Mouse (Mus musculus): ENCODE data around the gene Klc3. TPM values are rescaled to one million over a fixed set of nuclear protein-coding genes. Genes with fewer than 3 reads are reported as not detected.

Klc3 gene
- polyA plus RNA-seq, 1 experiment from 2014 or later: 0.70 TPM

GRCm38 (mm10) chr7:19409753-19410152, 5.8 kb upstream of the Klc3 start:
- Histone ChIP-seq H3K4me3 (replicated peaks) (no peak overlapping the region), H3K27ac (no peak overlapping the region), H3K4me1 (replicated peaks) (peaks cover 6% of the 10 kb centered on the region), H3K27me3 (peaks cover 23% of the 10 kb centered on the region), H3K9me3 (replicated peaks) (0 out of 2 replicates have a peak, but pooled peaks cover 4% of the 10 kb centered on the region), H3K9ac (no peak overlapping the region), H3K36me3 (no peaks in the 10 kb centered on the region), H3K4me2 (no peak overlapping the region)
- no peak for ATAC-seq (ENCODE audit: low read depth)
- 50% methylated on average over 6 of the region's 6 CpGs for WGBS (ENCODE audit: insufficient replicate concordance)
- no peak for DNase-seq

- Histone ChIP-seq H3K27ac (no peak overlapping the region), H3K4me1 (replicated peaks) (peaks cover 19% of the 10 kb centered on the region), H3K9me3 (replicated peaks) (peaks cover 8% of the 10 kb centered on the region), H3K4me2 (peak overlapping the region; percentile 36), H3K4me3 (replicated peaks) (no peak overlapping the region), H3K9ac (peak overlapping the region; percentile 44; the same call in 1 of the 2 replicates), H3K27me3 (peaks cover 59% of the 10 kb centered on the region), H3K36me3 (no peaks in the 10 kb centered on the region)
- ATAC-seq (ENCODE audit: low read depth) (peak; percentile 52), DNase-seq (peak; percentile 66)
- 3% methylated on average over 19 of the region's 19 CpGs for WGBS (ENCODE audit: insufficient replicate concordance)
Measured at GRCm38 (mm10) chr7:19405417-19405816, 1.5 kb upstream of the Klc3 start.

GRCm38 (mm10) chr7:19404476-19404875, 572 bp upstream of the Klc3 start, which contains the start of gene Ckm:
TSS of gene Ckm (plus strand) at chr7:19404776.
- H3K27me3 ChIP-seq: peaks cover 68% of the 10 kb centered on the region
- peaks cover 8% of the 10 kb centered on the region for H3K9me3 ChIP-seq (replicated peaks)
- 43% methylated on average over 7 of the region's 7 CpGs for WGBS (ENCODE audit: insufficient replicate concordance)
- peak within 1 kb of the TSS; percentile 93 for H3K4me2 ChIP-seq
- no peak for ATAC-seq (ENCODE audit: low read depth)
- H3K9ac ChIP-seq: peak within 1 kb of the TSS; percentile 64
- no peak for DNase-seq
- peak within 1 kb of the TSS; percentile 64 for H3K4me3 ChIP-seq (replicated peaks)
- H3K27ac ChIP-seq: no peak within 1 kb of the TSS
- H3K4me1 ChIP-seq (replicated peaks): peaks cover 23% of the 10 kb centered on the region
- no peaks in the 10 kb centered on the region for H3K36me3 ChIP-seq

GRCm38 (mm10) chr7:19402535-19403112, 1.3 kb downstream of the Klc3 start:
- Histone ChIP-seq H3K27me3 (peaks cover 79% of the 10 kb centered on the region), H3K9me3 (replicated peaks) (peaks cover 8% of the 10 kb centered on the region), H3K27ac (no peak overlapping the region), H3K4me2 (no peak overlapping the region), H3K4me1 (replicated peaks) (peaks cover 28% of the 10 kb centered on the region), H3K4me3 (replicated peaks) (no peak overlapping the region), H3K9ac (no peak overlapping the region), H3K36me3 (no peaks in the 10 kb centered on the region)
- ATAC-seq (ENCODE audit: low read depth): no peak
- 75% methylated on average over 9 of the region's 9 CpGs for WGBS (ENCODE audit: insufficient replicate concordance)
- no peak for DNase-seq

GRCm38 (mm10) chr7:19400946-19401345, 3.0 kb downstream of the Klc3 start:
- Histone ChIP-seq H3K36me3 (no peaks in the 10 kb centered on the region), H3K27ac (no peak overlapping the region), H3K9ac (no peak overlapping the region), H3K4me3 (replicated peaks) (no peak overlapping the region), H3K4me1 (replicated peaks) (peaks cover 27% of the 10 kb centered on the region), H3K27me3 (peaks cover 72% of the 10 kb centered on the region), H3K4me2 (no peak overlapping the region), H3K9me3 (replicated peaks) (peaks cover 8% of the 10 kb centered on the region)
- WGBS (ENCODE audit: insufficient replicate concordance): 68% methylated on average over 4 of the region's 4 CpGs
- ATAC-seq (ENCODE audit: low read depth) (no peak), DNase-seq (no peak)

- H3K27me3 ChIP-seq: peaks cover 66% of the 10 kb centered on the region
Measured at GRCm38 (mm10) chr7:19399496-19400280, 4.2 kb downstream of the Klc3 start.

GRCm38 (mm10) chr7:19394484-19394883, 9.4 kb downstream of the Klc3 start:
- Histone ChIP-seq H3K4me2 (no peak overlapping the region), H3K27me3 (peaks cover 15% of the 10 kb centered on the region), H3K27ac (no peak overlapping the region), H3K9ac (no peak overlapping the region), H3K9me3 (replicated peaks) (no peaks in the 10 kb centered on the region), H3K4me1 (replicated peaks) (peaks cover 4% of the 10 kb centered on the region; the same call in 1 of the 2 replicates), H3K4me3 (replicated peaks) (no peak overlapping the region), H3K36me3 (peaks cover 62% of the 10 kb centered on the region)
- no peak for DNase-seq
- 84% methylated on average over 8 of the region's 8 CpGs for WGBS (ENCODE audit: insufficient replicate concordance)
- no peak for ATAC-seq (ENCODE audit: low read depth)

More at GRCm38 (mm10) chr7:19399496-19400280, 4.2 kb downstream of the Klc3 start:
- DNase-seq: peak; percentile 28
- ATAC-seq (ENCODE audit: low read depth): no peak
- Histone ChIP-seq H3K9ac (peak overlapping the region; percentile 13; the same call in 1 of the 2 replicates), H3K4me2 (peak overlapping the region; percentile 55), H3K27ac (no peak overlapping the region), H3K4me1 (replicated peaks) (peaks cover 22% of the 10 kb centered on the region), H3K36me3 (peaks cover 11% of the 10 kb centered on the region), H3K9me3 (replicated peaks) (peaks cover 8% of the 10 kb centered on the region), H3K4me3 (replicated peaks) (peak overlapping the region; percentile 22)
- WGBS (ENCODE audit: insufficient replicate concordance): 9% methylated on average over 27 of the region's 27 CpGs

GRCm38 (mm10) chr7:19388699-19389413, 15.0 kb downstream of the Klc3 start:
- Histone ChIP-seq H3K4me2 (no peak overlapping the region), H3K27me3 (no peaks in the 10 kb centered on the region), H3K9ac (no peak overlapping the region), H3K9me3 (replicated peaks) (no peaks in the 10 kb centered on the region), H3K4me1 (replicated peaks) (peaks cover 10% of the 10 kb centered on the region), H3K27ac (no peak overlapping the region), H3K36me3 (peaks cover 98% of the 10 kb centered on the region), H3K4me3 (replicated peaks) (no peak overlapping the region)
- DNase-seq (no peak), ATAC-seq (ENCODE audit: low read depth) (no peak)
- WGBS (ENCODE audit: insufficient replicate concordance): 77% methylated on average over 10 of the region's 10 CpGs

GRCm38 (mm10) chr7:19383708-19384107, 20.2 kb downstream of the Klc3 start:
- H3K4me2 ChIP-seq: peak overlapping the region; percentile 97; the same call in 1 of the 2 replicates

GRCm38 (mm10) chr7:19382166-19382541, 21.8 kb downstream of the Klc3 start:
- peak overlapping the region; percentile 43 for H3K27ac ChIP-seq
- H3K4me1 ChIP-seq (replicated peaks): peaks cover 28% of the 10 kb centered on the region
- ATAC-seq (ENCODE audit: low read depth): peak; percentile 71
- H3K36me3 ChIP-seq: peaks cover 39% of the 10 kb centered on the region
- peak overlapping the region; percentile 89 for H3K4me3 ChIP-seq (replicated peaks)
- H3K9ac ChIP-seq: peak overlapping the region; percentile 85
- WGBS (ENCODE audit: insufficient replicate concordance): 0% methylated on average over 25 of the region's 37 CpGs
- H3K27me3 ChIP-seq: no peaks in the 10 kb centered on the region
- H3K4me2 ChIP-seq: peak overlapping the region; percentile 97
- DNase-seq: no peak
- H3K9me3 ChIP-seq (replicated peaks): no peaks in the 10 kb centered on the region

More at GRCm38 (mm10) chr7:19383708-19384107, 20.2 kb downstream of the Klc3 start:
- WGBS (ENCODE audit: insufficient replicate concordance): 89% methylated on average over 9 of the region's 9 CpGs
- ATAC-seq (ENCODE audit: low read depth): no peak
- Histone ChIP-seq H3K36me3 (peaks cover 53% of the 10 kb centered on the region), H3K27me3 (no peaks in the 10 kb centered on the region), H3K4me3 (replicated peaks) (no peak overlapping the region), H3K9me3 (replicated peaks) (no peaks in the 10 kb centered on the region), H3K4me1 (replicated peaks) (peaks cover 31% of the 10 kb centered on the region), H3K9ac (no peak overlapping the region), H3K27ac (no peak overlapping the region)
- no peak for DNase-seq

All from liver, embryonic 13.5 days (tissue).